Mouse (Mus musculus) limb, embryonic 10.5 days (tissue): ENCODE measurements around the gene Zbtb24. TPM values are rescaled to one million over a fixed set of nuclear protein-coding genes. Genes with fewer than 3 reads are reported as not detected.
"Not testable (repeated sequence)": the region's sequence is repeated elsewhere in the genome, so short reads cannot be mapped to it uniquely, and the experiment has no call there.

Experiments used
- DNase-seq: peaks from one replicate; pipeline ENCODE4 v3.0.0-alpha.2; 2017; ENCODE audit warnings: low spot score
- H3K27ac ChIP-seq: fragments of 300-500 bp; sonication (generic); 2 replicates; pipeline ENCODE4 v1.5.1; 2016; ENCODE audit warnings: mild to moderate bottlenecking
- H3K27me3 ChIP-seq: fragments of 300-500 bp; sonication (generic); 2 replicates; pipeline ENCODE4 v1.6.1; 2016; ENCODE audit warnings: low read depth, mild to moderate bottlenecking; ENCODE audit not compliant: poor library complexity, severe bottlenecking
- H3K36me3 ChIP-seq: fragments of 300-500 bp; sonication (generic); 2 replicates; pipeline ENCODE4 v1.6.1; 2016; ENCODE audit warnings: mild to moderate bottlenecking, moderate library complexity
- H3K4me1 ChIP-seq: fragments of 300-500 bp; sonication (generic); 2 replicates; pipeline ENCODE4 v1.6.1; 2016
- H3K4me3 ChIP-seq: fragments of 300-500 bp; sonication (generic); 2 replicates; pipeline ENCODE4 v1.5.1; 2016; ENCODE audit warnings: mild to moderate bottlenecking, moderate library complexity
- H3K9me3 ChIP-seq: fragments of 300-500 bp; sonication (generic); replicated peaks from 2 replicates; pipeline ENCODE4 v1.6.1; 2016; ENCODE audit warnings: mild to moderate bottlenecking
- WGBS: fragments of 180-500 bp; shearing (Covaris S2); methylation state at CpG from one replicate; pipeline ENCODE4 v1.1.7; 2016; 5-methylcytosine and 5-hydroxymethylcytosine counted together
- polyA plus RNA-seq: library from polyadenylated mRNA; unstranded; fragments of >200 nt; fragmentation: Nextera tagmentation; extraction: Ambion mirVana; gene quantifications from 2 replicates; pipeline ENCODE4 v1.2.1, GENCODE M21; 2016

The Zbtb24 gene
- polyA plus RNA-seq, 1 experiment from 2014 or later: 21.5 TPM

DNA sequence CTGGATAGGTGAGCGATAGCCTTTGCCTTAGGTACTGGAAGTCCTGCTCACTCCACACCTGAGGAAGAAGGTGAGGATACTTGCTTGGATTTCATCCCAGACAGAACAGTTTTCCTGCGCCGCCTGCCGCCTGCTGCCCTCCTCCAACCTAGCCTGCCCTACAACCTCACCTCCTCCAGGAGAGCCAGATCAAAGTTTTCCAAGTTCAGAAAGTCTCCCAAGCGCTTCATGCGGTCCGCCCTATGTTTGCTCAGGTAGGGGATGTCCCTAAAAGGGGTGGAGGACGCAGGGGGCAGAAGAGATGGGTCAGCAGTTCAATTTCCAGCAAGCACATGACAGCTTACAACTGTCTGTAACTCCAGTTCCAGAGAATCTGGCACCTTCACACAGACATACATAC lies 39.1 kb downstream of the Zbtb24 start:
- peak overlapping the region; percentile 92; the same call in 1 of the 2 replicates for H3K27ac ChIP-seq
- H3K9me3 ChIP-seq: no peaks in the 10 kb centered on the region
- H3K4me1 ChIP-seq: peaks cover 18% of the 10 kb centered on the region
- H3K36me3 ChIP-seq: peaks cover 44% of the 10 kb centered on the region
- H3K27me3 ChIP-seq: no peaks in the 10 kb centered on the region
- peak overlapping the region; percentile 73 for H3K4me3 ChIP-seq
- DNase-seq: peak; percentile 42
- WGBS: 31% methylated on average over 8 of the region's 8 CpGs

DNA sequence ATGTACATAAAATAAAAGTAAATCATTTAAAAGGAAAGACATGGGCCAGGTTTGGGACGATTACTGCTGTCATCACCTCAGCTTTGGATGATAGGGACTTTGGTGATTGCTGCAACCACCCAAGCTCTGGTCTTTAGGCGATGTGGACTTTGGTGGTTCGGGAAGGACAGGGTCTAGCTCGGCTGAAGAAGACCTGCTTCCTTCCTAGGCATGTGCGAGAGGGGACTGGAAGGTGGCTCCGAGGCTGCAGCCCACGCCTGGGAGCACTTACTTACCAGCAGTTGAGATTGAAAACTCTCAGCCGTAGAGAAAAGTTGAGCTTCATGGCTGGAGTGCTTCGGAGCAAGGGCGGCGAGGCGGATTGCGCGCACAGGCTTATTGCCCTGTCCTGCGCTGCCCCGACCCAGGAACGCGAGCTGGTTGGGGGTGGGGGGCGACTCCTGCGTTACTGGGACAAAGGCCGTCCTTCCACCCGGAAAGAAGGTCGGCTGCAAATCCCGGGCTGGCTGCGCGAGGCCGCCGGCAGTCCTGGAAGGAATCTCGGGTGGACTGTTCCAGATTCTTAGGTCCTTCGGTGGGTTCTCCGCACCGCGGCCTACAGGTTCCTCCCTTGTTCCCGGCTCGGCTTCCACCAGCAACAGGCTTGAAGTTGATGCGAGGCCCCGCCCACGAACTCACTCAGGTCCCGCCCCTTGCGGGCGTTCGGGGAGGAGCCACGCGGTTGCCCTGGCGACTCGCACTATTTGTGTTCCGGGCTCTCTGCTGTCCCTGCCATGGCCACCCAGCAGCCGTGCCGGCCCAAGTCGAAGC lies 39.7 kb downstream of the Zbtb24 start, which contains the start of the genes Smpd2 and Ppil6:
TSS of gene Smpd2 (minus strand) at position 662 of the 810 bp plus-strand sequence.
TSS of gene Ppil6 (plus strand) at position 732 of the 810 bp plus-strand sequence.
- under 1% methylated on average over 50 of the region's 50 CpGs for WGBS
- H3K4me1 ChIP-seq: peaks cover 18% of the 10 kb centered on the region

GRCm38 (mm10) chr10:41490518-41490873 lies 40.3 kb downstream of the Zbtb24 start:
- Histone ChIP-seq H3K36me3 (peaks cover 32% of the 10 kb centered on the region), H3K27me3 (no peaks in the 10 kb centered on the region), H3K27ac (peak overlapping the region; percentile 92), H3K9me3 (no peaks in the 10 kb centered on the region), H3K4me3 (peak overlapping the region; percentile 73), H3K4me1 (peaks cover 18% of the 10 kb centered on the region)
- no peak for DNase-seq
- under 1% methylated on average over 29 of the region's 29 CpGs for WGBS

More for the DNA sequence above, 39.7 kb downstream of the Zbtb24 start, which contains the start of the genes Smpd2 and Ppil6:
- Histone ChIP-seq H3K9me3 (no peaks in the 10 kb centered on the region), H3K27ac (peak within 1 kb of the TSS; percentile 92), H3K27me3 (no peaks in the 10 kb centered on the region), H3K4me3 (peak within 1 kb of the TSS; percentile 73), H3K36me3 (peaks cover 38% of the 10 kb centered on the region)
- DNase-seq: peak; percentile 97

DNA sequence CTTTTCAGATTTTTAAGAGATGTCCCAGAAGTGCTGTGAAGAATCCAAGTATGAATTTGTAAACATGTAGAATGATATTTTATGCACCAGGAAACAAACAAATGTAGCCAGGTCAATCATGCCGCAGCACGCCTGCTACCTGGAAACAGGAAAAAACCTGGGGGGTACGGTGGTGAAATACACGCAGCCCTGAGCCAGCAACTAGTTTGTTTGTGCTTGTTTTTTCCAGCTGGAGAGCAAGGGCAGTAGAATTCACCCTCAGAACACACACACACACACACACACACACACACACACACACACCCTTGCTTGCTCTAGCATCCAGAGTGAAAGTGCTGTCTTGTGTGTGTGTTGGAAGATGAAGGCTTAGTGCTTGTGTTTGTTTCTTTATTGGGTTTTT lies 40.9 kb downstream of the Zbtb24 start:
- peak; percentile 38 for DNase-seq
- H3K36me3 ChIP-seq: peaks cover 26% of the 10 kb centered on the region
- H3K4me1 ChIP-seq: peaks cover 18% of the 10 kb centered on the region
- H3K27me3 ChIP-seq: no peaks in the 10 kb centered on the region
- peak overlapping the region; percentile 73; the same call in 1 of the 2 replicates for H3K4me3 ChIP-seq
- no peaks in the 10 kb centered on the region for H3K9me3 ChIP-seq
- 51% methylated on average over 4 of the region's 4 CpGs for WGBS
- no peak overlapping the region for H3K27ac ChIP-seq

DNA sequence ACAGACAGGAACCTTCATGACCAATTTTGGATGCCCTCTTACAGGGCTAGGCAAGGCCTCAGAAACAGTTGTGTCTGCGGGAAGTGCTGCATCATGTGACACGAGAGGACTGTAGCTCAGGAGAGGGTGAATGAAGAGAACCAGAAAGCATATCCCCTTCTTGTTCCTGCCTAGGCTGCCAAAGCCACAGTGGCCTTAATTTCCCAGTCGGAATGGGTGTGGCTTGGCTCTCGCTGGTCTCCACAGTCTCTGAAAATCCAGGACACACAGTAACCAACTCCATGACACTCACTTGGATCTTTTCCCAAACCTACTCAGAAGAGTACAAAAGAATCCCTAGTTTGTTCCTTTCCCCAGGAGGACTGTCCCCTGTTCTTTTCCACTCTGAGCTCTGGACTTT lies 50.8 kb downstream of the Zbtb24 start:
- DNase-seq: no peak
- Histone ChIP-seq H3K36me3 (no peaks in the 10 kb centered on the region), H3K27me3 (no peaks in the 10 kb centered on the region), H3K27ac (no peak overlapping the region), H3K4me1 (no peaks in the 10 kb centered on the region), H3K4me3 (no peak overlapping the region), H3K9me3 (no peaks in the 10 kb centered on the region)
- WGBS: 81% methylated on average over 4 of the region's 4 CpGs

DNA sequence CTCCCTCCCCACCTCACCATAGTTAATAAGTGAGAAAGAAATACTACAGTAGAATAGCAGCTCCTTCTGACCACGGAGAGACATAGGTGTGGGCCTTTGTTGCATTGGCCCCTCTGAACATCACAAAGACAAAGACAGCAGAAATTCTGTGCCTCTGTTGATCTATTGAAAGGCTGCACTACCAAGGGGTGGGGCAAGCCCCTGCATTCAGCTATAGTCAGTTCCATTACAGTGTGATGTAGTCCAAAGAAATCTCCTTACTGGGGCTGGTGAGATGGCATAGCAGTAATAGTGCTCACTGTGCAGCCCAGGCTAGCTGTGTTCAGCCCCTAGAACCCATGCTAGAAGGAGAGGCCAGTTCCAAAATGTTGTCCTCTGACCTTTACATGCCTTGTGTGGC lies 54.8 kb downstream of the Zbtb24 start:
- no peak for DNase-seq
- Histone ChIP-seq H3K4me1 (0 out of 2 replicates have a peak, but pooled peaks cover 5% of the 10 kb centered on the region), H3K36me3 (no peaks in the 10 kb centered on the region), H3K27me3 (no peaks in the 10 kb centered on the region), H3K9me3 (no peaks in the 10 kb centered on the region), H3K27ac (no peak overlapping the region), H3K4me3 (no peak overlapping the region)
- 88% methylated on average over 1 of the region's 1 CpGs for WGBS

DNA sequence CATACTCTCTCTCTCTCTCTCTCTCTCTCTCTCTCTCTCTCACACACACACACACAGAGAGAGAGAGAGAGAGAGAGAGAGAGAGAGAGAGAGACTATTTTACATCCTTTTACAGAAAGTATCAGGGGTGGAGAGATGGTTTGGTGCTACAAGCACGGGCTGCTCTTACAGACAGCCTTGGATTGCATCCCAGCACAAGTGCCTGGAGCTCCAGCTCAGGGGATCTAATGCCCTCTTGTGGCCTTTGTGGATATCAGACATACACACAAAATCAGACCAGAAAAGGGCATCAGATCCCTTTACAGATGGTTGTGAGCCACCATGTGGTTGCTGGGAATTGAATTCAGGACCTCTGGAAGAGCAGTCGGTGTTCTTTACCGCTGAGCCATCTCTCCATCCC lies 55.3 kb downstream of the Zbtb24 start:
- not testable (repeated sequence) for H3K27ac ChIP-seq, H3K4me1 ChIP-seq, H3K36me3 ChIP-seq, H3K27me3 ChIP-seq, H3K9me3 ChIP-seq, H3K4me3 ChIP-seq
- DNase-seq: peak; percentile 57
- 9% methylated on average over 3 of the region's 3 CpGs for WGBS

DNA sequence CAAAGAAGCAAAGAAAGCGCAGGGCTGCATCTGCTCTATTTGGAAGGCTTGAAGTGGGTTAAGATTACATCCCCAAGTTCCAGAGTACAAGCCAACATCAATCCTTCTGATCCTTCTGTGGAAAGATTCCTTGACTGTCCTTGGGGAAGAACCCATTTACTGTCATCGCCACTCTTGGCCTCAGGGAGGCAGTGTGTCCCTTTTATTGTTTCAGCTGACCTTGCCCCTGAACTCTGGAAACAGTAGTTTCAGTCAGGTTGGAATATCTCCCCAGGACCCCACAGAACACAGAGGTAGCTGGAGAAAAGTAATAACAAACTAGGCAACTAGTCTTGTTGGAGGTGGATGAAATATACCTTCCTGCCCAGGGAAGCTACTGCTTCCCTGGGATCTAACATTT lies 59.0 kb downstream of the Zbtb24 start:
- Histone ChIP-seq H3K9me3 (no peaks in the 10 kb centered on the region), H3K27me3 (no peaks in the 10 kb centered on the region), H3K36me3 (no peaks in the 10 kb centered on the region), H3K4me1 (0 out of 2 replicates have a peak, but pooled peaks cover 5% of the 10 kb centered on the region), H3K27ac (no peak overlapping the region), H3K4me3 (no peak overlapping the region)
- DNase-seq: peak; percentile 40
- 40% methylated on average over 2 of the region's 2 CpGs for WGBS

- Histone ChIP-seq H3K27ac (no peak overlapping the region), H3K9me3 (no peaks in the 10 kb centered on the region), H3K27me3 (no peaks in the 10 kb centered on the region), H3K4me1 (no peaks in the 10 kb centered on the region), H3K36me3 (no peaks in the 10 kb centered on the region), H3K4me3 (no peak overlapping the region)
- WGBS: 78% methylated on average over 4 of the region's 4 CpGs
- no peak for DNase-seq
These were observed 64.1 kb downstream of the Zbtb24 start for GRCm38 (mm10) chr10:41514301-41514700.

GRCm38 (mm10) chr10:41514921-41515320 lies 64.7 kb downstream of the Zbtb24 start:
- H3K4me1 ChIP-seq: no peaks in the 10 kb centered on the region
- H3K27ac ChIP-seq: no peak overlapping the region
- H3K9me3 ChIP-seq: no peaks in the 10 kb centered on the region
- DNase-seq: no peak
- no peaks in the 10 kb centered on the region for H3K36me3 ChIP-seq
- no peaks in the 10 kb centered on the region for H3K27me3 ChIP-seq
- H3K4me3 ChIP-seq: no peak overlapping the region

Other genes starting within 250 kb of the Zbtb24 start
- gene Fig4, start 147.1 kb upstream of the Zbtb24 start, polyA plus RNA-seq: 13.2 and 14.7 TPM in 2 replicates
- not detected in 2 replicates for gene Ak9, start 146.4 kb upstream of the Zbtb24 start, polyA plus RNA-seq
- gene Mical1, start 25.9 kb downstream of the Zbtb24 start, polyA plus RNA-seq: 40.2 and 43.8 TPM in 2 replicates
- gene Smpd2, start 40.0 kb downstream of the Zbtb24 start, polyA plus RNA-seq: 62.7 TPM in 2 replicates
- 0.36 and 0.95 TPM in 2 replicates for gene Ppil6, start 40.1 kb downstream of the Zbtb24 start, polyA plus RNA-seq
- 131 and 146 TPM in 2 replicates for gene Cd164, start 69.0 kb downstream of the Zbtb24 start, polyA plus RNA-seq